Mouse (Mus musculus): ENCODE results near the gene Ace. TPM values are rescaled to one million over a fixed set of nuclear protein-coding genes. Genes with fewer than 3 reads are reported as not detected.

Gene Ace
- polyA plus RNA-seq, 1 experiment: 1.3 TPM

GRCm38 (mm10) chr11:105944126-105944621 is 23.6 kb upstream of the Ace start:
- TF ChIP-seq CTCF (IDR thresholded peaks at IDR 0.05; ENCODE audit: borderline replicate concordance, insufficient read depth, low read length) (no peak), POLR2A (IDR thresholded peaks at IDR 0.05; ENCODE audit: low read depth, low read length) (no peak)
- Histone ChIP-seq H3K4me3 (ENCODE audit: insufficient read depth, low read length) (peak overlapping the region; percentile 36), H3K27ac (ENCODE audit: insufficient read depth, low read length) (no peak overlapping the region), H3K4me1 (ENCODE audit: control insufficient read depth, insufficient read depth, low read length) (no peaks in the 10 kb centered on the region; the same call in 1 of the 2 replicates)

GRCm38 (mm10) chr11:105944770-105945672 is 22.7 kb upstream of the Ace start:
- TF ChIP-seq POLR2A (IDR thresholded peaks at IDR 0.05; ENCODE audit: low read depth, low read length): no peak
- TF ChIP-seq CTCF (IDR thresholded peaks at IDR 0.05; ENCODE audit: borderline replicate concordance, insufficient read depth, low read length): no peak
- Histone ChIP-seq H3K4me3 (ENCODE audit: insufficient read depth, low read length) (no peak overlapping the region), H3K4me1 (ENCODE audit: control insufficient read depth, insufficient read depth, low read length) (no peaks in the 10 kb centered on the region; the same call in 1 of the 2 replicates), H3K27ac (ENCODE audit: insufficient read depth, low read length) (no peak overlapping the region)

- no peak overlapping the region for H3K27ac ChIP-seq (ENCODE audit: insufficient read depth, low read length)
- peaks cover 7% of the 10 kb centered on the region for H3K4me1 ChIP-seq (ENCODE audit: control insufficient read depth, insufficient read depth, low read length)
- H3K4me3 ChIP-seq (ENCODE audit: insufficient read depth, low read length): no peak overlapping the region
- TF ChIP-seq CTCF (IDR thresholded peaks at IDR 0.05; ENCODE audit: borderline replicate concordance, insufficient read depth, low read length): no peak
- TF ChIP-seq POLR2A (IDR thresholded peaks at IDR 0.05; ENCODE audit: low read depth, low read length): no peak
These were observed 21.0 kb upstream of the Ace start for GRCm38 (mm10) chr11:105946694-105947154.

- no peak for TF ChIP-seq CTCF (IDR thresholded peaks at IDR 0.05; ENCODE audit: borderline replicate concordance, insufficient read depth, low read length)
- H3K27ac ChIP-seq (ENCODE audit: insufficient read depth, low read length): no peak overlapping the region
- no peak overlapping the region for H3K4me3 ChIP-seq (ENCODE audit: insufficient read depth, low read length)
These were observed 19.5 kb upstream of the Ace start for GRCm38 (mm10) chr11:105948255-105948654.

GRCm38 (mm10) chr11:105950519-105950918 is 17.2 kb upstream of the Ace start:
- H3K27ac ChIP-seq (ENCODE audit: insufficient read depth, low read length): no peak overlapping the region
- no peak for TF ChIP-seq POLR2A (IDR thresholded peaks at IDR 0.05; ENCODE audit: low read depth, low read length)
- TF ChIP-seq CTCF (IDR thresholded peaks at IDR 0.05; ENCODE audit: borderline replicate concordance, insufficient read depth, low read length): no peak
- H3K4me3 ChIP-seq (ENCODE audit: insufficient read depth, low read length): no peak overlapping the region
- H3K4me1 ChIP-seq (ENCODE audit: control insufficient read depth, insufficient read depth, low read length): peaks cover 12% of the 10 kb centered on the region

More at GRCm38 (mm10) chr11:105948255-105948654, 19.5 kb upstream of the Ace start:
- peaks cover 12% of the 10 kb centered on the region for H3K4me1 ChIP-seq (ENCODE audit: control insufficient read depth, insufficient read depth, low read length)

- TF ChIP-seq CTCF (IDR thresholded peaks at IDR 0.05; ENCODE audit: borderline replicate concordance, insufficient read depth, low read length) (no peak), POLR2A (IDR thresholded peaks at IDR 0.05; ENCODE audit: low read depth, low read length) (no peak)
- no peak overlapping the region for H3K27ac ChIP-seq (ENCODE audit: insufficient read depth, low read length)
- H3K4me3 ChIP-seq (ENCODE audit: insufficient read depth, low read length): no peak overlapping the region
These were observed 16.1 kb upstream of the Ace start for GRCm38 (mm10) chr11:105951601-105952044.

GRCm38 (mm10) chr11:105952111-105952510 is 15.6 kb upstream of the Ace start:
- no peak for TF ChIP-seq POLR2A (IDR thresholded peaks at IDR 0.05; ENCODE audit: low read depth, low read length)
- Histone ChIP-seq H3K27ac (ENCODE audit: insufficient read depth, low read length) (no peak overlapping the region), H3K4me3 (ENCODE audit: insufficient read depth, low read length) (no peak overlapping the region), H3K4me1 (ENCODE audit: control insufficient read depth, insufficient read depth, low read length) (peaks cover 12% of the 10 kb centered on the region)

More at GRCm38 (mm10) chr11:105951601-105952044, 16.1 kb upstream of the Ace start:
- peaks cover 12% of the 10 kb centered on the region for H3K4me1 ChIP-seq (ENCODE audit: control insufficient read depth, insufficient read depth, low read length)

GRCm38 (mm10) chr11:105952911-105953386 is 14.8 kb upstream of the Ace start, which contains the start of gene Cyb561:
Gene Cyb561, minus strand, starts transcription at chr11:105953336.
- no peak for TF ChIP-seq CTCF (IDR thresholded peaks at IDR 0.05; ENCODE audit: borderline replicate concordance, insufficient read depth, low read length)
- TF ChIP-seq POLR2A (IDR thresholded peaks at IDR 0.05; ENCODE audit: low read depth, low read length): no peak
- peaks cover 12% of the 10 kb centered on the region for H3K4me1 ChIP-seq (ENCODE audit: control insufficient read depth, insufficient read depth, low read length)
- peak within 1 kb of the TSS; percentile 23; the same call in 1 of the 2 replicates for H3K27ac ChIP-seq (ENCODE audit: insufficient read depth, low read length)
- H3K4me3 ChIP-seq (ENCODE audit: insufficient read depth, low read length): no peak within 1 kb of the TSS

GRCm38 (mm10) chr11:105953402-105953801 is 14.3 kb upstream of the Ace start:
- peaks cover 16% of the 10 kb centered on the region for H3K4me1 ChIP-seq (ENCODE audit: control insufficient read depth, insufficient read depth, low read length)
- peak overlapping the region; percentile 23; the same call in 1 of the 2 replicates for H3K27ac ChIP-seq (ENCODE audit: insufficient read depth, low read length)
- no peak overlapping the region for H3K4me3 ChIP-seq (ENCODE audit: insufficient read depth, low read length)
- TF ChIP-seq CTCF (IDR thresholded peaks at IDR 0.05; ENCODE audit: borderline replicate concordance, insufficient read depth, low read length) (no peak), POLR2A (IDR thresholded peaks at IDR 0.05; ENCODE audit: low read depth, low read length) (no peak)

All from embryonic fibroblast, embryonic 13.5 days (primary cell).